Mouse (Mus musculus) forebrain, embryonic 12.5 days (tissue): Measurements from ENCODE around the gene Artn. TPM values are rescaled to one million over a fixed set of nuclear protein-coding genes. Genes with fewer than 3 reads are reported as not detected.

Experiments
- ATAC-seq: fragments of 200-750 bp; cut with Nextera tagmentation; 2 replicates; pipeline ENCODE4 v1.8.0; 2017; ENCODE audit warnings: moderate TSS enrichment; ENCODE audit not compliant: low FRiP score
- H3K27ac ChIP-seq: fragments of 300-500 bp; sonication (generic); 2 replicates; pipeline ENCODE4 v1.5.1; 2016; ENCODE audit warnings: mild to moderate bottlenecking
- H3K27me3 ChIP-seq: fragments of 300-500 bp; sonication (generic); 2 replicates; pipeline ENCODE4 v1.6.1; 2016; ENCODE audit warnings: mild to moderate bottlenecking
- H3K36me3 ChIP-seq: fragments of 300-500 bp; sonication (generic); replicated peaks from 2 replicates; pipeline ENCODE4 v1.6.1; 2016; ENCODE audit warnings: mild to moderate bottlenecking
- H3K4me1 ChIP-seq: fragments of 300-500 bp; sonication (generic); 2 replicates; pipeline ENCODE4 v1.6.1; 2016
- H3K4me2 ChIP-seq: fragments of 300-500 bp; sonication (generic); 2 replicates; pipeline ENCODE4 v1.6.1; 2016; ENCODE audit warnings: mild to moderate bottlenecking, moderate library complexity
- H3K4me3 ChIP-seq: fragments of 300-500 bp; sonication (generic); replicated peaks from 2 replicates; pipeline ENCODE4 v1.5.1; 2016; ENCODE audit warnings: mild to moderate bottlenecking
- H3K9ac ChIP-seq: fragments of 300-500 bp; sonication (generic); 2 replicates; pipeline ENCODE4 v1.6.1; 2016; ENCODE audit warnings: mild to moderate bottlenecking
- H3K9me3 ChIP-seq: fragments of 300-500 bp; sonication (generic); 2 replicates; pipeline ENCODE4 v1.6.1; 2016
- WGBS: fragments of 180-500 bp; shearing (Covaris S2); methylation state at CpG from one replicate; pipeline ENCODE4 v1.1.7; 2016; 5-methylcytosine and 5-hydroxymethylcytosine counted together
- polyA plus RNA-seq: library from polyadenylated mRNA; unstranded; fragments of >200 nt; fragmentation: Nextera tagmentation; extraction: Ambion mirVana; gene quantifications from 2 replicates; pipeline ENCODE4 v1.2.1, GENCODE M21; 2016

The Artn gene
- 0.23 and 0.33 TPM in 2 replicates for polyA plus RNA-seq

DNA sequence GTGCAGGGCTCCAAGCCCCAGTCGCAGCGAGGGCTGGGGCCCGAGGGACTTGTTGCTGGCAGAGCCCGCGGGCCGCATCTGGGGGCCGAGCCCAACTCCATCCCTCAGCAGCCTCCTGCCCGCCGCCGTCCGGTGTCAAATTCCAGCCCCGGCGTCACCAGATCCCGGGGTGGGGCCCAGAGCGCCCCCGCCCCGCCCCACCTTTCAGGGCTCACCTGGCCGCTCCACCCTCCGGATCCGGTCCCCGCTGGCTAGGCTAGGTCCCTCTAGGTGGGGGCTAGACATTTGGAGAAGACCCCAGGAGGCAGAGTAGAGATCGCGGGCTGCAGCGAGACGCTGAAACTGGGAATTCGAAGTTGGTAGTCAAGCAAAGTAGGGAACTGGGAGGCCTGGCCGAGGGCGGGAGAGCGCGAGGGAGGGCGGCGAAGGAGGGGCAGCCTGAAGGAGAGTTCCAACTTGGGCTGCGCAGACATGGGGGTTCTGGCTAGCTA lies at the start of gene Artn:
TSS of gene Artn (minus strand) at position 373 of the 491 bp plus-strand sequence.
- Histone ChIP-seq H3K27me3 (peaks cover 65% of the 10 kb centered on the region), H3K9ac (peak within 1 kb of the TSS; percentile 36; the same call in 1 of the 2 replicates), H3K36me3 (peaks cover 3% of the 10 kb centered on the region; the same call in 1 of the 2 replicates), H3K4me1 (peaks cover 35% of the 10 kb centered on the region), H3K4me3 (peak within 1 kb of the TSS; percentile 34), H3K4me2 (peak within 1 kb of the TSS; percentile 72), H3K27ac (no peak within 1 kb of the TSS), H3K9me3 (no peaks in the 10 kb centered on the region)
- ATAC-seq = peak; percentile 22; the same call in 1 of the 2 replicates
- WGBS = under 1% methylated on average over 33 of the region's 33 CpGs

- H3K4me3 ChIP-seq = no peak overlapping the region
- H3K27me3 ChIP-seq = no peaks in the 10 kb centered on the region
- 97% methylated on average over 4 of the region's 4 CpGs for WGBS
- H3K9ac ChIP-seq = no peak overlapping the region
- no peak overlapping the region for H3K4me2 ChIP-seq
- no peak overlapping the region for H3K27ac ChIP-seq
- H3K4me1 ChIP-seq = no peaks in the 10 kb centered on the region
- ATAC-seq = no peak
- H3K9me3 ChIP-seq = no peaks in the 10 kb centered on the region
- no peaks in the 10 kb centered on the region for H3K36me3 ChIP-seq
Measured at GRCm38 (mm10) chr4:117979181-117979580, 49.6 kb upstream of the Artn start.

DNA sequence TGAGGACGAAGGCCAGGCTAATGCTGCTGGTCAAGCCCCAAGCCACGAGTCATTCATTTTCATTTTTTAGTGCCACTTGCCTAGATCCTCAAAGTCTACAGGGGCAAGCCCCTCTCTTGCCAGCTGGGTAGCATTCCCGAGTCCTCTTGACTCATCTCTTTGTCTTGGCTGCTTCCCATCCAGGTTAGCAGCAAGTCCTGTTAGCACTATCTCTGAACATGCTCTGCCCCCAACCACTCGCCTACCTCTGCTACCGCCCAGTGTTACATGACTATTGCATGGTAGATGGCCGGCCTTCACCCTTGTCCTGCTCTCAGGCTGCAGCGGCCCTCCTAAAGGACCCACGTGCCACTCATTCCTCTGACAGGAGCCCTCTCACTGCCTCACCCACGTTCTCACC lies 48.7 kb upstream of the Artn start:
- no peak overlapping the region for H3K27ac ChIP-seq
- H3K4me3 ChIP-seq = no peak overlapping the region
- 94% methylated on average over 9 of the region's 9 CpGs for WGBS
- H3K27me3 ChIP-seq = no peaks in the 10 kb centered on the region
- H3K9ac ChIP-seq = no peak overlapping the region
- H3K36me3 ChIP-seq = no peaks in the 10 kb centered on the region
- H3K4me1 ChIP-seq = no peaks in the 10 kb centered on the region
- ATAC-seq = no peak
- no peaks in the 10 kb centered on the region for H3K9me3 ChIP-seq
- H3K4me2 ChIP-seq = no peak overlapping the region

DNA sequence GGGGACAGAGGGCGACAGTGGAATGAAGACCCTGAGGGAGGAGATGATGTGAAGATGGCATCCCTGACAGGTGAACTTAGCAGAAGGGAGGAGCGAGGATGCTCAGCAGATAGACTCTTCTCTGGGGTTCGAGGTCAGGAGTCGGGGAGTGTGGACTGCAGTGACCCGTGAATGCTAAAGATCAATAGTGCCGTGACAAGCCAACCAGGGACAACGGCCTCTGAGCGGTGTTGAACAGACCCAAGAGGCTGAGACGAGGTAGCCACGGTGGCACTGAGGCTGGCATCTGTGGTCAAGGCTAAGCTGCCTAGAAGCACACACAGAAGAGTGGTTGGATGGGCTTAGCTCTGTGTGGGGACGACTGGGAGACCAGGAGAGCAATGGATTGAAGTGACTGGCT lies 48.3 kb upstream of the Artn start:
- Histone ChIP-seq H3K27me3 (no peaks in the 10 kb centered on the region), H3K4me3 (no peak overlapping the region), H3K4me2 (no peak overlapping the region), H3K9me3 (no peaks in the 10 kb centered on the region), H3K27ac (no peak overlapping the region), H3K9ac (no peak overlapping the region), H3K4me1 (no peaks in the 10 kb centered on the region), H3K36me3 (no peaks in the 10 kb centered on the region)
- 87% methylated on average over 11 of the region's 11 CpGs for WGBS
- ATAC-seq = no peak

GRCm38 (mm10) chr4:117977371-117977770 lies 47.8 kb upstream of the Artn start:
- no peaks in the 10 kb centered on the region for H3K9me3 ChIP-seq
- no peak overlapping the region for H3K4me3 ChIP-seq
- no peak for ATAC-seq
- no peak overlapping the region for H3K9ac ChIP-seq
- no peak overlapping the region for H3K4me2 ChIP-seq
- WGBS = 86% methylated on average over 9 of the region's 9 CpGs
- H3K4me1 ChIP-seq = no peaks in the 10 kb centered on the region
- H3K27me3 ChIP-seq = no peaks in the 10 kb centered on the region
- H3K36me3 ChIP-seq = no peaks in the 10 kb centered on the region
- no peak overlapping the region for H3K27ac ChIP-seq

- WGBS = 94% methylated on average over 1 of the region's 1 CpGs
- Histone ChIP-seq H3K4me1 (no peaks in the 10 kb centered on the region), H3K9ac (no peak overlapping the region), H3K4me3 (no peak overlapping the region), H3K9me3 (no peaks in the 10 kb centered on the region), H3K36me3 (no peaks in the 10 kb centered on the region), H3K27me3 (no peaks in the 10 kb centered on the region), H3K4me2 (no peak overlapping the region), H3K27ac (no peak overlapping the region)
- ATAC-seq = no peak
Measured at GRCm38 (mm10) chr4:117975820-117976219, 46.3 kb upstream of the Artn start.

GRCm38 (mm10) chr4:117974719-117975118 lies 45.2 kb upstream of the Artn start:
- Histone ChIP-seq H3K9ac (no peak overlapping the region), H3K4me1 (no peaks in the 10 kb centered on the region), H3K27me3 (no peaks in the 10 kb centered on the region), H3K9me3 (no peaks in the 10 kb centered on the region), H3K27ac (no peak overlapping the region), H3K4me3 (no peak overlapping the region), H3K4me2 (no peak overlapping the region), H3K36me3 (no peaks in the 10 kb centered on the region)
- ATAC-seq = no peak
- WGBS = 67% methylated on average over 5 of the region's 5 CpGs

DNA sequence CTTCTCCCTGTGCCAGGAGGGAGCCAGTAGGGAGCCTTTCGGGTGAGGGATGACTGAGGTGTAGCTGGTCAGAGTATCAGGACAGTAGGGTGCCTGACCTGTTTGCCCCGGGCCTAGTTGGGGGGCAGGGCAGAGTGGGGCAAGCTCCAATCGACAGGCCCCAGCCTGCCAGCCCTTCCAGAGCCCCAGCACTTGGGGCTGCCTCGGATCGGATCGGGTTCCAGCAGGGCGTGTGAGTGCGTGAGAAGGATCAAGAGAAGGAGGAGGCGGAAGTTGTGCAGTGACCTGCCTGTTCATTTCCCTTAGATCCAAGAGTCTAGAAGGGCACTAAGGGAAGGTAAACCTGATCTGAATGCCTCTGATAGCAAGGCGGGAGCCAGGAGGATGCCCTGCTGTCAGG lies 43.4 kb upstream of the Artn start:
- WGBS = 67% methylated on average over 10 of the region's 10 CpGs
- no peaks in the 10 kb centered on the region for H3K4me1 ChIP-seq
- no peak overlapping the region for H3K9ac ChIP-seq
- H3K27me3 ChIP-seq = no peaks in the 10 kb centered on the region
- H3K4me2 ChIP-seq = no peak overlapping the region
- no peak for ATAC-seq
- H3K4me3 ChIP-seq = no peak overlapping the region
- H3K9me3 ChIP-seq = no peaks in the 10 kb centered on the region
- H3K27ac ChIP-seq = no peak overlapping the region
- H3K36me3 ChIP-seq = no peaks in the 10 kb centered on the region

DNA sequence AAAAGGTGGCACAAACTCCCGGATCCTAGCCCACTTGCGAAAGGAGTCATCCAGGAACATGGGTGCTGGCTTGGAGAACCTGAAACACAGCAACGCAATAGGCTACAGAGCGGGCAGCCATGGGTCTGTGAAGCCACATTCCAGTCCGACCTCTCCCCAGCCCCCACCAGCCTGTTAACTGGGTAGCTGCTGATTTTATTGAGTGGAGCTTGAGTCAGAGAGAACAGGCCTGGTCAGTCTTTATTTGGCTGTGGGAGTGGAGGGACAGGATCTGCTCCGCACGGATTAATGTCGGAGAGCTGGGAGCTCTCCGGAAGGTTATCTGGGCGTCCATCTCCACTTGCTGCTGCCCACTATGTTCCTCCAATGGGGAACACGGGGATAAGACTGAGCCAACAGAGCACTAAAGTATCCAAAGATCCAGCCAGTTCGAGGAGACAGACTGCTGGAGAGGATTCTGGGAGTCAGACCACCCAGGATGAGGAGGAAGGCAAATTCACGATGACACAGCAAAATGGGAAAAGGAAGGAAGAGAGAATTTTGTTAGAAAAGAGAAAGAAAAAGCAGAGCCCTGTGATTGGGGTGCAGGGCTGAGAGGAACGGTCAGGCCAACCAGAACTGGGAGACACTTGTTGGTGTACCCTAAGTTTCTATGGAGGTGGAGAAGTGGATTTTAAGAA lies 34.9 kb upstream of the Artn start:
- no peak overlapping the region for H3K4me2 ChIP-seq
- no peaks in the 10 kb centered on the region for H3K4me1 ChIP-seq
- no peaks in the 10 kb centered on the region for H3K9me3 ChIP-seq
- H3K27me3 ChIP-seq = no peaks in the 10 kb centered on the region
- no peak for ATAC-seq
- no peak overlapping the region for H3K9ac ChIP-seq
- 87% methylated on average over 14 of the region's 14 CpGs for WGBS
- H3K27ac ChIP-seq = no peak overlapping the region
- H3K4me3 ChIP-seq = no peak overlapping the region
- H3K36me3 ChIP-seq = peaks cover 9% of the 10 kb centered on the region

GRCm38 (mm10) chr4:117957492-117957891 lies 27.9 kb upstream of the Artn start:
- H3K9me3 ChIP-seq = 0 out of 2 replicates have a peak, but pooled peaks cover under 1% of the 10 kb centered on the region
- H3K36me3 ChIP-seq = peaks cover 23% of the 10 kb centered on the region
- no peaks in the 10 kb centered on the region for H3K27me3 ChIP-seq
- no peak overlapping the region for H3K4me3 ChIP-seq
- no peak overlapping the region for H3K4me2 ChIP-seq
- H3K27ac ChIP-seq = no peak overlapping the region
- no peak for ATAC-seq
- peaks cover 5% of the 10 kb centered on the region; the same call in 1 of the 2 replicates for H3K4me1 ChIP-seq
- WGBS = 66% methylated on average over 4 of the region's 4 CpGs
- H3K9ac ChIP-seq = no peak overlapping the region

DNA sequence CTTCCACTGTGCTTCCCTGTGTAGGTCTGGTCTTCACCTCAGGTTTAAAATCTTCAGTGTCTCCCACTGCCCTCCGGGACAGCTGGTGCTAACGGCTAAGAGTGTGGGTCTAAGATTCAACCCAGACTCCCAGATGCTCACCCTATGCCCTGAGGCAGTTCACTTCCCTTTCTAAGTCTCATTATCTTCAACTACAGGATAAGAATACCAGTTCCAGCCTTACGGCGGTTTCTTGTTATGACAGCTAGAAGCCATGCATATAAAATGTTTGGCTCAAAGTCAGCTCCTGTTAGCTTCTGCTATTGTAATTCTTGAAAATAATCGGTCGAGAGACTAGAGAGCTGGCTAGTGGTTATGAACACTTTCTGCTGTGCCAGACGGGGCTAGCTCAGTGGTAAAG lies 17.9 kb upstream of the Artn start:
- Histone ChIP-seq H3K4me1 (peaks cover 11% of the 10 kb centered on the region; the same call in 1 of the 2 replicates), H3K36me3 (peaks cover 12% of the 10 kb centered on the region), H3K27ac (no peak overlapping the region), H3K4me2 (no peak overlapping the region), H3K9me3 (peaks cover 4% of the 10 kb centered on the region; the same call in 1 of the 2 replicates), H3K9ac (no peak overlapping the region), H3K27me3 (no peaks in the 10 kb centered on the region), H3K4me3 (no peak overlapping the region)
- no peak for ATAC-seq
- WGBS = 82% methylated on average over 7 of the region's 7 CpGs

DNA sequence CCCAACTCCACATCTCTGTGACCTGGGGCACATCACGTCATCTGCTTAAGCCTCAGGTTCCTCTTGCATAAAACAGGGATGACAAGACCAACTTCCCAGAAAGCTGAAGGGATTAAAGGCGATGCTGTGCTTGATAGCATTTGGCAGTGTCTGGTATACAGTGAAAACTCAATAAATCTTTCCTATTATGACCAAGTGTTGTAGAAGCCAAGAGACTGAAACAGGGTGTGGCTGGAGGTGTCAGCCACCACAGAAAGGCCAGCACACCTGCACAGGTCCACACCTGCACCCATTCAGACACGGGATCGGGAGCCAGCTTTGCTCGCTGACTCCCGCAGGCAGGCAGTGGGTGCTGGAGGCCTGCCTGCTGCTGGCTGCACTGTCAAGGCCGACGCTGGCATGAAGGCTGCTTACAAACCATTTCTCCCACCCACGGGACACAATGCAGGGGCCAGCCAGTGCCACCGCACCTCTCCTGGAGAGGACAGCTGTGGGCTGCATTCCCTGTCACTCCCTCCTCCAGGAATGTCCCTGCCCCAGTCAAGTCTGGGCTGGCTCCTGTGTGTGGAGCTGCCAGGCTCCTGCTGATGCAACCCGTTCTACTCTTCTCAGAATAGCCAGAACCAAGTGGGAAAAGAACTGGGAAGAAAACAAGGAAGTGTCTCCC lies 17.2 kb upstream of the Artn start:
- Histone ChIP-seq H3K4me2 (no peak overlapping the region), H3K9me3 (no peaks in the 10 kb centered on the region), H3K4me3 (no peak overlapping the region), H3K27ac (no peak overlapping the region), H3K9ac (no peak overlapping the region), H3K27me3 (no peaks in the 10 kb centered on the region), H3K4me1 (peaks cover 11% of the 10 kb centered on the region; the same call in 1 of the 2 replicates), H3K36me3 (peaks cover 5% of the 10 kb centered on the region; the same call in 1 of the 2 replicates)
- 89% methylated on average over 11 of the region's 11 CpGs for WGBS
- ATAC-seq = no peak
